Mouse (Mus musculus) forelimb bud, embryonic 11.5 days (tissue): ENCODE results near the gene Kcnk7.

Experiments used
- DNase-seq: peaks from one replicate; pipeline ENCODE4 v3.0.0-alpha.2; 2012; ENCODE audit warnings: low read depth, low spot score

Kcnk7 gene

GRCm38 (mm10) chr19:5724549-5724941, 20.4 kb downstream of the Kcnk7 start:
- DNase-seq = no peak

DNA sequence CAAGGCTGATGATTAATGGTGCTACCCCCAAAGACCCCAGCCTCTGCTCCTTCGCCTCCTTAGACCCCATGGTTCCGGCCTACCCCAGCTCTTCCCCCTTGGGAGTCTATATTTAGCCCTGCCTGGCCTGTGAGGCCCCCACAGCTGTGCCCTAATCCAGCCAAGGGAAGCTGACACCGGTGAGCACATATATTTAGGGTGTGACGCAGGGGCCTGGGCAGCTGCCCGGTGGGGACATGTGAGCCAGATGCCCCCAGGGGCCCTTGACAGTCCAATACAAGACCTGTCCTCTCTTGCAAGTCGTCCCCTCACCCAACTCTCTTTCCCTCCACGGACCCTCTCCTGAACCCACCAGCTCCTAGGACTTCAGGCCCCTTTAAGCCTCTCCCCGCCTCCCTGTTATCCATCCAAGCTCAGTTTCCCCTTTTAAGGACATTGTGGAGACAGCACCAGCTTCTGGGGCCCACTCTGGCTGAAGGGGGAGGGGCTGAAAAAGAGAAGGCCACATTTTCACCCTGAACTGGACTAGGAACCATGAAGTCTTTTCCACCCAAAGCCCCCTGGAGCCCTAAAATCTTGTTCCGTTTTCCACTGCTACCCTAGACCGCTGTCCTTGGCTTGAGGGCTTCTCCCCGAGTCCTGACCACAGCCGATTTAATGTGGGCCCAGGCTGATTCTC, 21.0 kb downstream of the Kcnk7 start:
- no peak for DNase-seq

- no peak for DNase-seq
Observed at GRCm38 (mm10) chr19:5725767-5726515, 21.8 kb downstream of the Kcnk7 start, which contains the start of gene Ehbp1l1. TSS of gene Ehbp1l1 (minus strand) at chr19:5726317.

DNA sequence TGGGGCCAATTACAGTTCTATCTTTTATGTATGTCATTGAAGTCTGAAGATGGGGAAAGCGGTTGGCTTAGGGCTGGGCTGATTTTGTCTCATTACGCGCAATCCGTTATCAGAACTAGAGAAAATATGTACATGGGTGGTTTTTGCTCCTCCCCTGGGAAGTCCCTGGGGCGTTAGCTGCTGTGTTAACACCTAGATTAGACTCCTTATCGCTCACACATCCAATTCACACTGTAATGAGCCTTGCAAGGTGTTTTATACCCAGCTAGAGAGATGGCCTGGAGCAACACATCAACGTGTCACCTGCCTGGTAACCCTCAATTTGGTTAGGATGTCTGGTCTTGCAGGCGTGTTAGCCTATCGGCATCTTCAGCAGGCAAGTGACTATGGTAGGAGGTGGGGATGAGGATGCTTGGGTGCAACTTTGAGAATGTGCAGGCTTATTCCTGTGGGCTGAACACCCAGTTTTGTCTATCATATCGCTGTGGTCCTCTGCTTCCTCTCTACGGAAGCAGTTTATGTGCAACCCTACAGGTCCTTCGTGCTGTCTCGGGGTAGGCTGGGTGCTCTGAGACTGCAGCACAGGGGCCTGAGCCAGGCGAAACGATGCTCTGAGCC, 22.9 kb downstream of the Kcnk7 start:
- DNase-seq = no peak

DNA sequence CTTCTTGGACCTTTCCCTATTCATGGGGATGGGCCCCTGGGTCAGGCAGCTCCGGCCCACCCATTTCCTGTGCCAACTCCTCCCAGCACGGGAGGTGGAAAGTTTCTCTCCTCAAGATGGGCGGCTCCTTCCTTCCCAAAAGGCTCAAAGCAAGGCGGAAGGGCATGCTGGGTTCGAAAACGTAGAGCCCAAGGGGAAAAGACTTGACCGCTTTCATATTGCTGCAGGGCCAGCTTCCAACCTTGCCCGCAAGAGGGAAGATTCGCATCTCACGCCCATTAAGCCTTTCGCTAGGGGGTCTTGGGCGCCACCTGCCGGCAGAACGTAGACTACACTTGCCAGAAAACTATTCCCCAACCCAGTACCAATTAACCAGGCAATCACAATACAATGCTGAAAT, 23.5 kb downstream of the Kcnk7 start:
- DNase-seq = peak; percentile 84

- DNase-seq = no peak
Observed at GRCm38 (mm10) chr19:5728631-5729443, 24.7 kb downstream of the Kcnk7 start.

- peak; percentile 84 for DNase-seq
Observed at GRCm38 (mm10) chr19:5729444-5729815, 25.3 kb downstream of the Kcnk7 start, which contains the start of gene Fam89b. TSS of gene Fam89b (minus strand) at chr19:5729653.

GRCm38 (mm10) chr19:5730314-5731186, 26.4 kb downstream of the Kcnk7 start:
- no peak for DNase-seq

DNA sequence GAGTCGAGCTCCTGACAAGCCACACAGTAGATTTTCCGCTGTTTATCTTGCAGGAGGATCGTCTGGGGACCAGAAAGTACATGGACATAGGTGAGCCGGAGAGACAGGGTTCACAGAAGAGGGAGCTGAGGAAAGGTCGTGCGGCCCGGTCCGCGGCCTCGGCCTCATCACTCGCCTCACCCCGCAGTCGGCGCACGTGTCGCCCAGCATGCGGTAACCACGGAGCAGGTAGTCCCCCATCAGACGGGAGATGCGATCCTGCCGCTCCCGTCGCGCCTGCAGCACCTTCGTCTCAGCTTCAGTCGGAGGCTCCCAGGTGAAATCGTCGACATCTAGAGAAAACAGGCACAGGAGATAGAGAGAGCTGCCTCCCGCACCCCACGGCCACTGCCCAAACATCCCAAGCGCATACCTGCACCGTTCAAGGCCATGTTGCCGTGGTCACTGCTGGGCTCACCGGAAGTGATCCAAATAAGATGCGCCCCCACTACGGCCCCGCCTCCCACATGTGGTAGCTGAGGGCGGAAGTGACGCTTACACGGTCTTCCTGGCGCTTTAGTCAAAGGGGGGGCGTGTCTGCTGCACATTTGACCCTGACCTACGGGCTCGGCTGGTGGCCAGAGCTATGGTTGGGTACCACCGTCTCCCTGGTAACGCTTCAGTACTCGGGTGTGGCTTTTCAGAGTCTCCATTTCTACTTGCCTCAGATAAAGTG, 27.3 kb downstream of the Kcnk7 start:
- peak; percentile 95 for DNase-seq

- DNase-seq = no peak
Observed at GRCm38 (mm10) chr19:5734325-5734724, 30.2 kb downstream of the Kcnk7 start.

GRCm38 (mm10) chr19:5739446-5739845, 35.3 kb downstream of the Kcnk7 start:
- DNase-seq = no peak

DNA sequence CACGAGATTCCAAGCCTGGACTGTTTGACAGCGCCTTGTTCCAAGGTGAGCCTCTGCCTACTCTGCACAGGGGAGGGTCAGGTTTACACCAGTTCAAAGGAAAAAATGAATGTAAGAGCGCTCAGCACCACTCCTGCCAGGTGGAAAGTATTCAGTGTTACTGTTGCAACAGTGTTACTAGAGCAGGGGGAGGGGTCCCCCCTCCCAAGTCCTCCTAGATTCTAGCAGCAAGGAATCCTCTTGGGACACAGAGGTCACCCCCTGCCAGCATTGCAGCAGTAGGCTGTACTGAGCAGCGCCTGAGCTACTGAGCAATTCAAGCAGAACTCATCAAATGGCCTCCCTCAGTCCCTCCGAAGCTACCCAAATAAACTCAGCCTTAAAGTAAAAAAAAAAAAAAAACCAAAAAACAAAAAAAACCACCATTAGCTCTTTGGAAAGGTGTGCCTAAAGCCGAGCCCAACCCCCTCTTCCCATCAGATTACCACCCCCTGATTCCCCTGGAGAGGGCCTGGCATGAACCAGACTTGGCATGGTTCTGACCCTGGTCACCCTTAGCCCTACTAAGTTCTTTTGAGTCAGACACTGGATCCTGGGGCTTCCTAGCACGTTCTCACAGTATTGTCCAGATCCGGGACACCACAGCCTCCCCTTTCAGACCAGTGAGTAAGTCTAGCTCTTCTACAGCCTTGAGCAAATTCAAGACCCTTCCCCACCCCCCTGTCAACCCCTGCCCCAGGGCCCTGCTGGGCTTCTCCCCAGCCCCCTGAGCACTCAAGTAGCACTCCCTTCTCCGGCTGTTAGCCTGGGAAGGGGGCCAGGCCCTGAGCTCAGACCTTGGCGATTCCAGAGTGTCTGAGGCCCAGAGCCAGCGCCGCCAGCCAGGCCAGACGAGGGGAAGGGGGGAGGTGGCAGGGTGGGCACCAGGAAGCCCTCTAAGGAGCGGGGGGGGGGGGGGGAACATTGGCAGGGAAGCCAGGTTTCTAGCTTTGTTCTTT, 36.5 kb downstream of the Kcnk7 start, which contains the start of gene Ltbp3:
TSS of gene Ltbp3 (plus strand) at position 585 of the 998 bp plus-strand sequence.
- no peak for DNase-seq

- DNase-seq = no peak
Observed at GRCm38 (mm10) chr19:5741641-5742240, 37.6 kb downstream of the Kcnk7 start.

GRCm38 (mm10) chr19:5742241-5742641, 38.1 kb downstream of the Kcnk7 start:
- no peak for DNase-seq

- DNase-seq = no peak
Observed at GRCm38 (mm10) chr19:5743576-5743975, 39.4 kb downstream of the Kcnk7 start.

- no peak for DNase-seq
Observed at GRCm38 (mm10) chr19:5745756-5746710, 41.9 kb downstream of the Kcnk7 start.

DNA sequence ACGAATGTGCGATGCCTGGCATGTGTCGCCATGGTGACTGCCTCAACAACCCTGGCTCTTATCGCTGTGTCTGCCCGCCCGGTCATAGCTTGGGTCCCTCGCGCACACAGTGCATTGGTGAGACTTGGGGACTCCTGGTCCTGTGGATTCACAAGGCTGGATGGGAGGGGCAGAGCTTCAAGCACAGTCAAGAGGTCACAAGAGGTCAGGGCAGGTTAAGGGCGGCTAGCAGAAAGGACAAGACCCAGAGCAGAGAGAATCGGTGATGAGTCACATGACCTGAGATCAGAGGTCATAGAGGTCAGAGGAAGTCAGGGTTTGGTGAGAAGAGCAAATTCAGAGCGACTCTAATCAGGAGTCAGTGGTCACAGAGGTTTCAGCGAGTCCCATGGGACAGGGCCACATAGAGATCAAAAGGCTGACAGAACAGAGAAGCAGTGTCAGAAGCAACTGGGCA, 42.8 kb downstream of the Kcnk7 start:
- no peak for DNase-seq
